Mouse (Mus musculus): ENCODE results near the gene Syk. TPM values are rescaled to one million over a fixed set of nuclear protein-coding genes. Genes with fewer than 3 reads are reported as not detected.

The Syk gene
- polyA plus RNA-seq, 1 experiment from 2014 or later: 8.8 TPM

DNA sequence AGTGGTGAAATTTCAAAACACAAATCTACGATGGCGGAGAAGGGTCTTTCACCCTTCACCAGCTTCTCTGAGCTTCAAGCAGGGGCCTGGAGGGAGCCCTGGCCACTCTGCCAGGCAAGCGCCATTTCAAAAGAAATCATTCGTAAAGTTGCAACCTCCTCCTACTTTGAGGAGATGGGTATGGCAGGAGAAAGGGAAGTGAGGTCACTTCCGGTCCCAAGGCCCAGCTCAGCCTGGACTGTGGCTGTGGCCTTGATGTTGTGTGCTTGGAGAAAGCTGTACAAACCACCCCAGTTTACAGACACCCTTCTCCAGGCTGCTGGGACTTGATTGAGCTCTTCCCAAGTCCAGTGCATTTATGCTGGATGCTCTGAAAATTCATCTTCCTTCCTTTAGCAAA lies 36.5 kb downstream of the Syk start:
- Histone ChIP-seq H3K27me3 (replicated peaks) (no peaks in the 10 kb centered on the region), H3K4me3 (no peak overlapping the region), H3K9ac (no peak overlapping the region), H3K36me3 (peaks cover 6% of the 10 kb centered on the region; the same call in 1 of the 2 replicates), H3K4me1 (replicated peaks) (peaks cover 12% of the 10 kb centered on the region), H3K27ac (ENCODE audit: poor library complexity, severe bottlenecking) (no peak overlapping the region), H3K4me2 (no peak overlapping the region), H3K9me3 (replicated peaks) (no peaks in the 10 kb centered on the region)
- 73% methylated on average over 5 of the region's 5 CpGs for WGBS
- ATAC-seq (ENCODE audit: insufficient number of reproducible peaks, low FRiP score): no peak

DNA sequence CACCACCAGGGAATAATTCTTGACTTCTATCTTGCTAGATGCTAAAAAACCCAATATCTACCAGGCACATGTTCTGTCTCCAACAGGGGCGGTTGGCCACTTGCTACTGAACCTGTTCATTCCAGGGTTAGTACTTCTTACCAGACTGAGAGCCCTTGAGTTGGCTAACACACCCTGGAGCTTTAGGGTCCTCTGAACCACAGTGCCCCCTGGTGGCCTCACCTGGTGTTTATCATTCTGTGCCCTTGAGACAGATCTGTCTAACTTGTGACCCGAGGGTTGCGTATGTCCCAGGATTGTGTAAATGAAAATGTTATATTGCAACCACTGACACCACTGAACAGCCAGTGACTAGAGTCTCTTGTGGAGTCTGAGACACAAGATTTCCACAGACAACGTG lies 41.1 kb downstream of the Syk start:
- Histone ChIP-seq H3K4me2 (no peak overlapping the region), H3K27me3 (replicated peaks) (no peaks in the 10 kb centered on the region), H3K36me3 (peaks cover 13% of the 10 kb centered on the region), H3K9me3 (replicated peaks) (no peaks in the 10 kb centered on the region), H3K4me1 (replicated peaks) (peaks cover 10% of the 10 kb centered on the region), H3K27ac (ENCODE audit: poor library complexity, severe bottlenecking) (no peak overlapping the region), H3K9ac (no peak overlapping the region), H3K4me3 (no peak overlapping the region)
- no peak for ATAC-seq (ENCODE audit: insufficient number of reproducible peaks, low FRiP score)
- WGBS: 62% methylated on average over 4 of the region's 4 CpGs

- peaks cover 12% of the 10 kb centered on the region for H3K4me1 ChIP-seq (replicated peaks)
- no peaks in the 10 kb centered on the region for H3K9me3 ChIP-seq (replicated peaks)
- H3K9ac ChIP-seq: no peak overlapping the region
- H3K27me3 ChIP-seq (replicated peaks): no peaks in the 10 kb centered on the region
- no peak for ATAC-seq (ENCODE audit: insufficient number of reproducible peaks, low FRiP score)
- no peak overlapping the region for H3K4me3 ChIP-seq
- WGBS: 36% methylated on average over 9 of the region's 9 CpGs
- no peak overlapping the region for H3K27ac ChIP-seq (ENCODE audit: poor library complexity, severe bottlenecking)
- H3K4me2 ChIP-seq: no peak overlapping the region
- peaks cover 7% of the 10 kb centered on the region; the same call in 1 of the 2 replicates for H3K36me3 ChIP-seq
These were observed 45.6 kb downstream of the Syk start for GRCm38 (mm10) chr13:52628602-52629001.

DNA sequence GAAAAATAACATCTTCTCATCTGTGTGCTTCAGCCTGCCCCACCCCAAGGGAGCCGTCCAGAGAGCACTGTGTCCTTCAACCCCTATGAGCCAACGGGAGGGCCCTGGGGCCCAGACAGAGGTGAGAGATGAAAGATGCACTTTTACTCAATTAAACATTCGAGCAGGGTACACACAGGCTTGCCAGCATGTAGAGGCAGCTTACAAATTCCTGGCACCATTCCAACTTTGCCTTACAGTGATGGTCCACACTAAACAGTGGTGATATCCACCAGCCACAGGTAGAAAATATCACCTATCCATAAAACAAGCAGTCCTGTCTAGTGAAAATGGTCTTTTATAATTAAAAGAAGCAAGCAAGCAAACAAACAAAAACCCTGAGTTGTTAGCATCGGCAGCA lies 48.7 kb downstream of the Syk start:
- WGBS: 50% methylated on average over 4 of the region's 4 CpGs
- Histone ChIP-seq H3K27me3 (replicated peaks) (no peaks in the 10 kb centered on the region), H3K9ac (no peak overlapping the region), H3K4me3 (no peak overlapping the region), H3K9me3 (replicated peaks) (no peaks in the 10 kb centered on the region), H3K4me1 (replicated peaks) (peaks cover 8% of the 10 kb centered on the region; the same call in 1 of the 2 replicates), H3K27ac (ENCODE audit: poor library complexity, severe bottlenecking) (no peak overlapping the region), H3K4me2 (no peak overlapping the region), H3K36me3 (no peaks in the 10 kb centered on the region; the same call in 1 of the 2 replicates)
- no peak for ATAC-seq (ENCODE audit: insufficient number of reproducible peaks, low FRiP score)

DNA sequence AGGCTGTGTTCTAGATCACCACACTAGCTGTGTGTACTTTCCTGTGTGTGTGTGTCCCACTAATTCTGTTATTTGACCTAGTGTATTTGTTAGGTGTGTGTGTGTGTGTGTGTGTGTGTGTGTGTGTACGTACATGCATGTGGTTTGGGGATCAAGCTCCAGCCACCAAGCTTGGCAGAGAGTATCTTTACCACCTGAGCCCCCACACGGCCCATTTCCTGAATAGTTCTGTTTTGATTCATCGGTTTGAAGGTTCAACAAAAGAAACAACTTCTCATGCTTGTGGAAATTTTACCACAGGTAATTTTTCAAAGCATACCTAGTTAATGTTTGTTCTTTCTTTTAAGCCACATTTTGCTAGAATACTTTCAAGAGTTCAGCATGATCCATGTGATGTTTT lies 52.5 kb downstream of the Syk start:
- H3K4me1 ChIP-seq (replicated peaks): peaks cover 8% of the 10 kb centered on the region; the same call in 1 of the 2 replicates
- peaks cover 17% of the 10 kb centered on the region for H3K36me3 ChIP-seq
- no peak overlapping the region for H3K27ac ChIP-seq (ENCODE audit: poor library complexity, severe bottlenecking)
- no peaks in the 10 kb centered on the region for H3K9me3 ChIP-seq (replicated peaks)
- WGBS: 83% methylated on average over 3 of the region's 3 CpGs
- H3K9ac ChIP-seq: no peak overlapping the region
- H3K27me3 ChIP-seq (replicated peaks): no peaks in the 10 kb centered on the region
- H3K4me2 ChIP-seq: no peak overlapping the region
- no peak for ATAC-seq (ENCODE audit: insufficient number of reproducible peaks, low FRiP score)
- H3K4me3 ChIP-seq: no peak overlapping the region

GRCm38 (mm10) chr13:52636176-52636748 lies 53.3 kb downstream of the Syk start:
- Histone ChIP-seq H3K27ac (ENCODE audit: poor library complexity, severe bottlenecking) (no peak overlapping the region), H3K4me1 (replicated peaks) (peaks cover 5% of the 10 kb centered on the region; the same call in 1 of the 2 replicates), H3K4me2 (no peak overlapping the region), H3K36me3 (peaks cover 20% of the 10 kb centered on the region), H3K9ac (no peak overlapping the region), H3K4me3 (no peak overlapping the region), H3K27me3 (replicated peaks) (no peaks in the 10 kb centered on the region), H3K9me3 (replicated peaks) (no peaks in the 10 kb centered on the region)
- WGBS: 87% methylated on average over 10 of the region's 10 CpGs
- no peak for ATAC-seq (ENCODE audit: insufficient number of reproducible peaks, low FRiP score)

GRCm38 (mm10) chr13:52646566-52646965 lies 63.6 kb downstream of the Syk start:
- Histone ChIP-seq H3K4me1 (replicated peaks) (no peaks in the 10 kb centered on the region), H3K27ac (ENCODE audit: poor library complexity, severe bottlenecking) (no peak overlapping the region), H3K9me3 (replicated peaks) (no peaks in the 10 kb centered on the region), H3K9ac (no peak overlapping the region), H3K27me3 (replicated peaks) (no peaks in the 10 kb centered on the region), H3K36me3 (peaks cover 29% of the 10 kb centered on the region), H3K4me2 (no peak overlapping the region), H3K4me3 (no peak overlapping the region)
- ATAC-seq (ENCODE audit: insufficient number of reproducible peaks, low FRiP score): no peak
- 81% methylated on average over 3 of the region's 3 CpGs for WGBS

GRCm38 (mm10) chr13:52647996-52648712 lies 65.2 kb downstream of the Syk start:
- peaks cover 16% of the 10 kb centered on the region; the same call in 1 of the 2 replicates for H3K36me3 ChIP-seq
- WGBS: 69% methylated on average over 11 of the region's 11 CpGs
- H3K27ac ChIP-seq (ENCODE audit: poor library complexity, severe bottlenecking): no peak overlapping the region
- H3K9me3 ChIP-seq (replicated peaks): no peaks in the 10 kb centered on the region
- H3K9ac ChIP-seq: no peak overlapping the region
- H3K27me3 ChIP-seq (replicated peaks): no peaks in the 10 kb centered on the region
- H3K4me3 ChIP-seq: no peak overlapping the region
- ATAC-seq (ENCODE audit: insufficient number of reproducible peaks, low FRiP score): no peak
- H3K4me1 ChIP-seq (replicated peaks): no peaks in the 10 kb centered on the region
- H3K4me2 ChIP-seq: no peak overlapping the region

DNA sequence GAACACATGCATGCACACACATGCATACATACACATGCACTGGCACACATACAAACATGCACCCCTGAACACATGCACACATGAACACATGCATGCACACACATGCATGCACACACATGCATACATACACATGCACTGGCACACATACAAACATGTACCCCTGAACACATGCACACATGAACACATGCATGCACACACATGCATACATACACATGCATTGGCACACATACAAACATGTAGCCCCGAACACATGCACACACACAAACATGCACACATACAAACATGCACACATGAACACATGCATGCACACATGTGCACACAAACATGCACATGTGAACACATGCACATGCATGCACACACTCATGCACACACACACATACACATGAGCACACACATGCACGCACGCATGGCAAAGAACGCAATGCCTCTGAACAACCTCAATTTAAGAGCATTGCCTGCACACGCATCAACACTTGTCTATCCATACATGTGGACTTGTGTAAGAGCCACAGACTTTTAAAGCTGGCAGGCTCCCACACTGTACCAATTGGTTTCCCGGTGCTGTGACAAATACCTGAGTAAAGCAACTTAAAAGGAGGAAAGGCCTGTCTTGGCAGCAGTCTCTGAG lies 66.9 kb downstream of the Syk start:
- no peaks in the 10 kb centered on the region for H3K4me1 ChIP-seq (replicated peaks)
- no peak overlapping the region for H3K4me3 ChIP-seq
- no peak overlapping the region for H3K4me2 ChIP-seq

GRCm38 (mm10) chr13:52651383-52652252 lies 68.6 kb downstream of the Syk start:
- Histone ChIP-seq H3K9me3 (replicated peaks) (no peaks in the 10 kb centered on the region), H3K4me1 (replicated peaks) (no peaks in the 10 kb centered on the region), H3K4me2 (no peak overlapping the region), H3K27me3 (replicated peaks) (peaks cover 14% of the 10 kb centered on the region), H3K9ac (no peak overlapping the region), H3K27ac (ENCODE audit: poor library complexity, severe bottlenecking) (no peak overlapping the region), H3K36me3 (no peaks in the 10 kb centered on the region; the same call in 1 of the 2 replicates), H3K4me3 (no peak overlapping the region)
- ATAC-seq (ENCODE audit: insufficient number of reproducible peaks, low FRiP score): no peak
- 52% methylated on average over 11 of the region's 12 CpGs for WGBS

More for the DNA sequence above, 66.9 kb downstream of the Syk start:
- Histone ChIP-seq H3K36me3 (peaks cover 3% of the 10 kb centered on the region; the same call in 1 of the 2 replicates), H3K27ac (ENCODE audit: poor library complexity, severe bottlenecking) (no peak overlapping the region), H3K27me3 (replicated peaks) (no peaks in the 10 kb centered on the region), H3K9me3 (replicated peaks) (no peaks in the 10 kb centered on the region), H3K9ac (no peak overlapping the region)
- ATAC-seq (ENCODE audit: insufficient number of reproducible peaks, low FRiP score): no peak
- WGBS: 91% methylated on average over 6 of the region's 6 CpGs

GRCm38 (mm10) chr13:52652253-52652628 lies 69.3 kb downstream of the Syk start:
- 84% methylated on average over 8 of the region's 8 CpGs for WGBS
- Histone ChIP-seq H3K27ac (ENCODE audit: poor library complexity, severe bottlenecking) (no peak overlapping the region), H3K27me3 (replicated peaks) (peaks cover 20% of the 10 kb centered on the region), H3K4me2 (no peak overlapping the region), H3K9ac (no peak overlapping the region), H3K4me1 (replicated peaks) (no peaks in the 10 kb centered on the region), H3K9me3 (replicated peaks) (no peaks in the 10 kb centered on the region), H3K36me3 (no peaks in the 10 kb centered on the region), H3K4me3 (no peak overlapping the region)
- ATAC-seq (ENCODE audit: insufficient number of reproducible peaks, low FRiP score): no peak

Measured in heart, embryonic 12.5 days (tissue).